In the genomic region with DNA sequence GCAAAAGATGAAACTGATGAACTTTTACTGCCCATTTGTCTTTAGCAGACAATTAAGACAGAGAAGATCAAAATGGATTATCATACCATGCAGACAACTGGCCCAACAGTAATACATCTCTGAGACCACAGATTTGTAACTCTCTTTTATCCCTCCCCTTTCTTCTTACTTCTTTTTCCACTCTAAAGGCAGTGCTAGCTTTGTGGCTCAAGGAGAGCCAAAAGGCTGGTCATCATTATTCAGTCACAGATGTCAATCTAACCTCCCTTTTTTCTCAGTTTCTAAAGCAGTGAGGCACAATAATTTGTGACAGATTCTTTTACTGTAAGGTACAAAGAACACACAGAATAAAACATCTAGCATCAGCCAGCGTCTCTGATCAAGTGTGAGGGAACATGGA, we compare ENCODE assay signal across 14 mouse cellular contexts.
"Had no signal": no experiment of that assay in that cellular context is flagged by ENCODE, and none has a peak within 500 bp of the region (broad histone marks: within the 10 kb centered on the region; RNA-seq: fewer than 3 reads in every experiment).

No protein-coding gene starts in this region.

- ATAC-seq: lung, postnatal 0 days had no signal

- H3K9me3 ChIP-seq: limb, embryonic 10.5 days; liver, embryonic 15.5 days; neural tube, embryonic 15.5 days had no signal

- DNase-seq: kidney, adult 8-10 months; kidney, postnatal 25 days; lung, adult 2 months; lung, postnatal 36 days; right cerebral cortex, adult 18-20 months; right cerebral cortex, postnatal 25 days; thymus, postnatal 4 days had no signal

- H3K27ac ChIP-seq: left cerebral cortex, adult 2 months; limb, embryonic 10.5 days; liver, embryonic 15.5 days; neural tube, embryonic 15.5 days had no signal

- H3K4me2 ChIP-seq: liver, embryonic 11.5 days; liver, embryonic 15.5 days; neural tube, embryonic 15.5 days had no signal

- H3K9ac ChIP-seq: liver, embryonic 15.5 days; neural tube, embryonic 15.5 days had no signal

- H3K27me3 ChIP-seq: liver, embryonic 15.5 days; neural tube, embryonic 15.5 days had no signal

- H3K4me1 ChIP-seq: limb, embryonic 10.5 days; neural tube, embryonic 15.5 days had no signal

- H3K36me3 ChIP-seq: limb, embryonic 10.5 days; liver, embryonic 15.5 days; neural tube, embryonic 15.5 days had no signal

- H3K4me3 ChIP-seq: left cerebral cortex, adult 2 months; limb, embryonic 10.5 days; liver, embryonic 15.5 days; myocyte; neural tube, embryonic 15.5 days had no signal
